Mouse (Mus musculus): ENCODE measurements around the gene Sox5. TPM values are rescaled to one million over a fixed set of nuclear protein-coding genes. Genes with fewer than 3 reads are reported as not detected.

Gene Sox5
- polyA plus RNA-seq, 1 experiment = 0.81 TPM

DNA sequence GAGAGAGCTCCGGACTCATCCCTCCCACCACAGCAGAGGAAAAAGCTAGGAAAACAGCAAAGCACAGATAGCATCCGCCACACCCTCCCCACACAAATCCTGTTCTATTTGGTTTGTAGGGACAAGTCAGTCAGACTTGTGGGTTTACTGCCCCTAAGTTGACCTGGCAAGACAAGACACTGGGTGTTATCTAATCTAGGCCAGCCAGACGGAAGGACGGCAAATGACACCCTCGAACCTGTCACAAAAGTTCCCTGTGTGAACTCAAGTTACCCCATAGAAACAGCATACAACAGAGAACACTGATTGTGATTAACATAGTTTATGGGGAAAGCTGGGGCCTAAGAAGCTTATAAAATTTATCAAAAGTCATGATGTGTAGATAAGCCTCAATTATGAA is 76.8 kb downstream of the Sox5 start:
- 96% methylated on average over 5 of the region's 5 CpGs for WGBS
- Histone ChIP-seq H3K27me3 (ENCODE audit: control insufficient read depth, insufficient read depth, low read length) (no peaks in the 10 kb centered on the region), H3K27ac (ENCODE audit: control insufficient read depth, insufficient read depth, low read length) (no peak overlapping the region), H3K4me1 (replicated peaks; ENCODE audit: control insufficient read depth, insufficient read depth, low read length) (no peaks in the 10 kb centered on the region), H3K4me3 (ENCODE audit: control insufficient read depth, insufficient read depth, low read length) (no peak overlapping the region), H3K36me3 (ENCODE audit: control insufficient read depth, insufficient read depth, low read length) (no peaks in the 10 kb centered on the region)
- no peak for TF ChIP-seq CTCF (IDR thresholded peaks at IDR 0.05; ENCODE audit: borderline replicate concordance, control insufficient read depth, extremely low read depth, insufficient read depth, low read length, poor library complexity)
- TF ChIP-seq POLR2A (IDR thresholded peaks at IDR 0.05; ENCODE audit: control insufficient read depth, extremely low read depth, insufficient read depth, low read length, poor library complexity) = no peak
- no peak for DNase-seq

DNA sequence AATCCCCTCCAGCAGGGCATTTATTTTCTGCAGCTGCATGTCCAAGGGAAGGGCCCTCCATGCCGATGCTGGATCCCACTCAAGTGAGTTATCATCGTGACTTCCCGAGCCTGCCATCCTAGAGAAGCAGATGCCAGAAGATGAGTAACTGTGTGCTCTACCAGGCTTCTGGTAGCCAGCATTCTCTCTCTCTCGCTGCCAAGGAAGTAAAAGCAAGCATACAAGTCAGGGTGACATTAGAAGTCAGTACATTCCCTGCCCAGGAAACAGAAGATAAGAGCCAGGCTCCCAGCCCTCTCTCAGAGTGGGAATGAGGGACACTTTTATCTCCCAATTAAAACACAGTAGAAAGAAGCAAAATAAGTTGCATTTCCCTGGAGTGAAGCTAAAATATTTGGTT is 86.1 kb downstream of the Sox5 start:
- DNase-seq = no peak
- Histone ChIP-seq H3K4me3 (ENCODE audit: control insufficient read depth, insufficient read depth, low read length) (no peak overlapping the region), H3K36me3 (ENCODE audit: control insufficient read depth, insufficient read depth, low read length) (no peaks in the 10 kb centered on the region), H3K4me1 (replicated peaks; ENCODE audit: control insufficient read depth, insufficient read depth, low read length) (no peaks in the 10 kb centered on the region), H3K27me3 (ENCODE audit: control insufficient read depth, insufficient read depth, low read length) (no peaks in the 10 kb centered on the region), H3K27ac (ENCODE audit: control insufficient read depth, insufficient read depth, low read length) (no peak overlapping the region)
- 96% methylated on average over 4 of the region's 4 CpGs for WGBS
- TF ChIP-seq CTCF (IDR thresholded peaks at IDR 0.05; ENCODE audit: borderline replicate concordance, control insufficient read depth, extremely low read depth, insufficient read depth, low read length, poor library complexity) (no peak), POLR2A (IDR thresholded peaks at IDR 0.05; ENCODE audit: control insufficient read depth, extremely low read depth, insufficient read depth, low read length, poor library complexity) (no peak)

DNA sequence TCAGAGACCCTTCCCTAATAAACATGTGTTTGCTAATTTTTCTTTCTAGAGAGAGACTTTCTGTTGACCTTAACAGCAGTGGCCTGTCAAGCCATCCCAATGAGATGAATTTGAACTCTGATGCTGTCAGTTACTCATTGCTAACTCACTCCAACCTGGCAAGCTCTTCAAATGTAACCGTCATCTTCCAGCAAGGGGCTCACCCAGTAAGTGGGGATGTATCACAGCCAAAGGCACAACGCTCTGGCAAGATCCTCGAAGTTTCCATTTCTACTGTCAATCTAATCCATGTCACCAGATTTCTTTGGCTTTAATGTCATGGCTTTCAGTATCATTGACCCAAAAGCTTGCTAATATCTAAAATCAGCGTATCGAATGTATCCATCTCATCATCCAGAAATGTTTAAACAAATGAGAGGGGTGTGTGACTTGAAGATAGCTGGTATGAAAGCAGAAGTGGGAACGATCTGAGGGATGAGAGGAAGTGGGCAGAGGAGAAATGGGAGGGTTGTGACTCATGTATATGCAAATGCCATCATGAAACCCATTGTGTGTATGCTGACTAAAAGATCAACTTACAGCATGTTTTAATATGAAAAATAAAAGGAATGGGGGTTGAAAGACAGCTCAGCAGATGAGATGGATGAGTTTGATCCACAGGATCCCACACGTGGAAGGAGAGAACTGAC is 88.4 kb downstream of the Sox5 start:
- no peak for DNase-seq
- H3K4me3 ChIP-seq (ENCODE audit: control insufficient read depth, insufficient read depth, low read length) = no peak overlapping the region
- WGBS = 58% methylated on average over 7 of the region's 7 CpGs
- no peaks in the 10 kb centered on the region for H3K4me1 ChIP-seq (replicated peaks; ENCODE audit: control insufficient read depth, insufficient read depth, low read length)
- no peak overlapping the region for H3K27ac ChIP-seq (ENCODE audit: control insufficient read depth, insufficient read depth, low read length)
- no peaks in the 10 kb centered on the region for H3K36me3 ChIP-seq (ENCODE audit: control insufficient read depth, insufficient read depth, low read length)
- no peaks in the 10 kb centered on the region for H3K27me3 ChIP-seq (ENCODE audit: control insufficient read depth, insufficient read depth, low read length)
- TF ChIP-seq CTCF (IDR thresholded peaks at IDR 0.05; ENCODE audit: borderline replicate concordance, control insufficient read depth, extremely low read depth, insufficient read depth, low read length, poor library complexity) (no peak), POLR2A (IDR thresholded peaks at IDR 0.05; ENCODE audit: control insufficient read depth, extremely low read depth, insufficient read depth, low read length, poor library complexity) (no peak)

DNA sequence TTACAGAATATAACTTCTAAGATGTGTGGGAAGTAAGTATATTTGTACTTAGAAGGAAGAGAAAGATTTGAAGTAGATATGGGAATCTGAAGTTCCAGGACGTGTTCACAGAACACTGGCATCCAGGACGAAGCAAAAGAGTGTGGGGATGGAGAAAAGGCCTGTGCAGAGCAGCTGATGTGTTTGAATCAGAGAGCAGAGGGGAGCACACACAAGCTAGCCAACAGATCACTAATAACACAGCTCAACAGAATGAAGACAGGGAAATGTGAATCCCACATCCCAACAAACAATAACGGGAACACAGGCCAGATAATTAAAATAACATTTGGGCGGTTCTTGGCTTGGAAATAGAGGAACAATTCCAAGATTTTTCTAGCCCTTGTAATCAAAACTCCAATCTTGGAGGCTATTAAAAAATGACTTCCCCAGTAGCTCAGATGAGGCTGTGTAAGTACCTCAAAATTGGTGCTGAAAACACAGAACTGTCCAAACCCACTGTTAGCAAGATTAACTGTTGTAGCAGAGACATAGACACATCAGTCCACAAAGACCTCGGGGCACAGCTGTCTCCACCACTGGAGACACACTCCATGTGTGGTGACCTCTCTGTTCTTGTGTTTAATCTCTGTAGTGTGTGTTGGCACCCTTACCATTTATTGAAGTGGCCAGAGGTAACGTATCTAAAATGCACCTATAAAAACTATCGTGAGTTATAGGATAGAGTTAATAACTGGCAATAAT is 90.3 kb downstream of the Sox5 start:
- 92% methylated on average over 7 of the region's 7 CpGs for whole genome bisulfite sequencing
- no peak for TF ChIP-seq CTCF (IDR thresholded peaks at IDR 0.05; ENCODE audit: borderline replicate concordance, control insufficient read depth, extremely low read depth, insufficient read depth, low read length, poor library complexity)
- no peak for DNase-seq
- Histone ChIP-seq H3K4me1 (replicated peaks; ENCODE audit: control insufficient read depth, insufficient read depth, low read length) (no peaks in the 10 kb centered on the region), H3K4me3 (ENCODE audit: control insufficient read depth, insufficient read depth, low read length) (no peak overlapping the region), H3K36me3 (ENCODE audit: control insufficient read depth, insufficient read depth, low read length) (no peaks in the 10 kb centered on the region), H3K27ac (ENCODE audit: control insufficient read depth, insufficient read depth, low read length) (no peak overlapping the region), H3K27me3 (ENCODE audit: control insufficient read depth, insufficient read depth, low read length) (no peaks in the 10 kb centered on the region)

DNA sequence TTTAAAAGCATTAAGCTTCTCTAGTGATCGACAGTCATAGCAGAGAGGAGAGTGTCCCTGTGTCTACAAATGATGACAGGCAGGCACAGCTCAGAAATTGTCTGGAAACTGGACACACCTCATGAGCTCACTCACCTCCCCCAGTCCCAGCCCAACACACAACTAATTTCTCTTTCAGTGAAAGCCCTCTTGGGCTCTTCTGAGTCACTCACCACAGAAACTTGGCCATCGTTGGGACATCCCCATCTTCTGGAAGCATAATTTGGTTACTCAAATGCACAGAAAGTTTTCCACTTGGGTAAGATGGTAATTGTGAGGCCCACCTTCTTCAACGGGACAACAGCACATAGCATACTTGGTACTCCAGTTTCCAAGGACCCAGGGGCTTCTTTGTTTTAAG is 92.7 kb downstream of the Sox5 start:
- TF ChIP-seq CTCF (IDR thresholded peaks at IDR 0.05; ENCODE audit: borderline replicate concordance, control insufficient read depth, extremely low read depth, insufficient read depth, low read length, poor library complexity) (no peak), POLR2A (IDR thresholded peaks at IDR 0.05; ENCODE audit: control insufficient read depth, extremely low read depth, insufficient read depth, low read length, poor library complexity) (no peak)
- H3K27ac ChIP-seq (ENCODE audit: control insufficient read depth, insufficient read depth, low read length) = no peak overlapping the region
- no peaks in the 10 kb centered on the region for H3K36me3 ChIP-seq (ENCODE audit: control insufficient read depth, insufficient read depth, low read length)
- DNase-seq = no peak
- 79% methylated on average over 3 of the region's 3 CpGs for WGBS
- H3K4me1 ChIP-seq (replicated peaks; ENCODE audit: control insufficient read depth, insufficient read depth, low read length) = no peaks in the 10 kb centered on the region
- H3K27me3 ChIP-seq (ENCODE audit: control insufficient read depth, insufficient read depth, low read length) = no peaks in the 10 kb centered on the region
- H3K4me3 ChIP-seq (ENCODE audit: control insufficient read depth, insufficient read depth, low read length) = no peak overlapping the region

DNA sequence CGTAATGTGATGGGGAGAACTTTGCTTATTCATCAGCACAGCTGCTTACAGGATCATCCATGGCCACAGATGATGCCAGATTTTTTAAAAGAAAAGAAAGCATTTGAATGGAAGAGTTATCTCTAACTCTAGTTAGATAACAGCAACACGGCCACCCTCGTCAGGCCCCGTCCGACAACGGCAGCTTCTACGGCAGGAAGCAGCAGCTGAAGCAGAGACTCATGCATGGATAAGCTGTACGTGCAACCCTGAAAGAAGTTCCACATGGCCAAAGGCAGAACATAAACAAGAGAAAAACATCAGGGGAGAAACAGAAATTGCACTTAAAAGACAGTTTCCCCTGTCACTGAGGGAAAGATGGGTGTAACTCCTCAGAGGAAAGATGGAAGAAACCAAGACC is 94.1 kb downstream of the Sox5 start:
- Histone ChIP-seq H3K36me3 (ENCODE audit: control insufficient read depth, insufficient read depth, low read length) (no peaks in the 10 kb centered on the region), H3K27me3 (ENCODE audit: control insufficient read depth, insufficient read depth, low read length) (no peaks in the 10 kb centered on the region), H3K27ac (ENCODE audit: control insufficient read depth, insufficient read depth, low read length) (no peak overlapping the region), H3K4me1 (replicated peaks; ENCODE audit: control insufficient read depth, insufficient read depth, low read length) (no peaks in the 10 kb centered on the region), H3K4me3 (ENCODE audit: control insufficient read depth, insufficient read depth, low read length) (no peak overlapping the region)
- TF ChIP-seq CTCF (IDR thresholded peaks at IDR 0.05; ENCODE audit: borderline replicate concordance, control insufficient read depth, extremely low read depth, insufficient read depth, low read length, poor library complexity) = no peak
- no peak for TF ChIP-seq POLR2A (IDR thresholded peaks at IDR 0.05; ENCODE audit: control insufficient read depth, extremely low read depth, insufficient read depth, low read length, poor library complexity)
- WGBS = 88% methylated on average over 8 of the region's 8 CpGs
- DNase-seq = no peak
